Comparison of ENCODE assay signal across 8 mouse cellular contexts in the genomic region with DNA sequence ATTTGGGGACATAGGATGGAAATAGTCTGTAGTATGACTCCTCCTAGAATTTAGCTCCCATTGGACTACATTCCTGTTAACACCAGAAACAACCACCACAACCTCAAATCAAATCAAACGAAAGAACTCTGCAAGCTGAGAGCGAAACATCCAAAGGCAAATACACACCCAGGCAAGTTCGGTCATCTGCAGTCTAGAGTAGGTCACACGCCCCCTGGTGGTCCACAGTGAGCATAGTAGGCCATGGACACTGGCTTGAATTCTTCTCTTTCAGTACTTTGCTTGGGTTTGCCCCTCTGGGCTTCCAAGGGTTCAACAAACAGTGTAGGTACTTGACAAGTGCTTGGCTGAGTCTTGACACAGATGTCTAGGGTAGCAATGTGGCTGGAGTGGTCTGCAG. TPM values are rescaled to one million over a fixed set of nuclear protein-coding genes. Genes with fewer than 3 reads are reported as not detected.
A peak's percentile ranks its signal among the peaks of the same experiment; 100 is the strongest.
DNase-seq lines count a peak whose midpoint lies in the region; ATAC-seq and TF ChIP-seq lines count a peak whose summit lies in the region.

No protein-coding gene starts in this region.

- no peaks in the 10 kb centered on the region for H3K36me3 ChIP-seq in ES-E14 (ENCODE audit: control insufficient read depth, insufficient read depth, low read length, poor library complexity, severe bottlenecking)
- H3K36me3 ChIP-seq in forebrain, embryonic 12.5 days (replicated peaks): no peaks in the 10 kb centered on the region
- H3K36me3 ChIP-seq in heart, postnatal 0 days (replicated peaks; ENCODE audit: control insufficient read depth, insufficient read depth, low read length): no peaks in the 10 kb centered on the region
- H3K36me3 ChIP-seq in lung, embryonic 15.5 days: no peaks in the 10 kb centered on the region

- ATAC-seq in forebrain, embryonic 12.5 days (ENCODE audit: low FRiP score): 0 out of 2 replicates have a peak, but pooled peaks have one; percentile 50
- peak; percentile 45; the same call in 1 of the 2 replicates for ATAC-seq in heart, postnatal 0 days (ENCODE audit: insufficient read depth, low read depth)
- ATAC-seq in lung, embryonic 15.5 days (ENCODE audit: borderline replicate concordance, extremely low read depth, low FRiP score, low TSS enrichment): 0 out of 2 replicates have a peak, but pooled peaks have one; percentile 24

- peak overlapping the region; percentile 24; the same call in 1 of the 2 replicates for H3K4me2 ChIP-seq in forebrain, embryonic 12.5 days
- peak overlapping the region; percentile 45 for H3K4me2 ChIP-seq in heart, postnatal 0 days (ENCODE audit: low read depth, low read length)
- H3K4me2 ChIP-seq in lung, embryonic 15.5 days: peak overlapping the region; percentile 37

- peaks cover 0 to 7% of the 10 kb centered on the region in 2 experiments; a peak in 1 of 4 replicates for H3K4me1 ChIP-seq in ES-E14 (ENCODE audit: control insufficient read depth in 2 of 2, insufficient read depth in 2 of 2, low read length in 2 of 2, poor library complexity in 1 of 2)
- peaks cover 5% of the 10 kb centered on the region for H3K4me1 ChIP-seq in forebrain, embryonic 12.5 days
- 0 out of 2 replicates have a peak, but pooled peaks cover 4% of the 10 kb centered on the region for H3K4me1 ChIP-seq in heart, postnatal 0 days (ENCODE audit: control insufficient read depth, insufficient read depth)
- H3K4me1 ChIP-seq in lung, embryonic 15.5 days: peaks cover 6% of the 10 kb centered on the region; the same call in 1 of the 2 replicates

- no peaks in the 10 kb centered on the region for H3K27me3 ChIP-seq in forebrain, embryonic 12.5 days
- H3K27me3 ChIP-seq in heart, postnatal 0 days (ENCODE audit: control insufficient read depth, insufficient read depth, low read length): no peaks in the 10 kb centered on the region
- H3K27me3 ChIP-seq in lung, embryonic 15.5 days: no peaks in the 10 kb centered on the region

- no peak overlapping the region for H3K9ac ChIP-seq in ES-E14 (ENCODE audit: insufficient read depth, low read depth, low read length, poor library complexity, severe bottlenecking)
- no peak overlapping the region for H3K9ac ChIP-seq in forebrain, embryonic 12.5 days
- H3K9ac ChIP-seq in heart, postnatal 0 days (replicated peaks; ENCODE audit: low read depth, low read length): no peak overlapping the region
- H3K9ac ChIP-seq in lung, embryonic 15.5 days: no peak overlapping the region

- TF ChIP-seq EP300 in heart, postnatal 0 days (IDR thresholded peaks at IDR 0.05; ENCODE audit: low read depth): no peak

- no peak overlapping the region for H3K27ac ChIP-seq in ES-E14 (ENCODE audit: insufficient read depth, low read depth, low read length, poor library complexity, severe bottlenecking)
- H3K27ac ChIP-seq in forebrain, embryonic 12.5 days: no peak overlapping the region
- no peak overlapping the region for H3K27ac ChIP-seq in heart, postnatal 0 days (ENCODE audit: low read depth)
- H3K27ac ChIP-seq in layer of hippocampus, adult 2 months: no peak overlapping the region
- no peak overlapping the region for H3K27ac ChIP-seq in lung, embryonic 15.5 days

- in situ Hi-C loops in ES-E14 (cut with MboI; ENCODE audit: low sequenced_read_pairs in 2 of 2, unreplicated experiment in 2 of 2): loop anchor here in 1 of 2 experiments (25.0 kb wide), 1 partner anchor 335 kb away; no protein-coding TSS in a partner anchor

- no peaks in the 10 kb centered on the region for H3K9me3 ChIP-seq in ES-E14 (ENCODE audit: control insufficient read depth, insufficient read depth, low read depth, low read length)
- H3K9me3 ChIP-seq in forebrain, embryonic 12.5 days: no peaks in the 10 kb centered on the region
- H3K9me3 ChIP-seq in heart, postnatal 0 days (replicated peaks; ENCODE audit: control insufficient read depth, low read length): no peaks in the 10 kb centered on the region
- H3K9me3 ChIP-seq in lung, embryonic 15.5 days: no peaks in the 10 kb centered on the region

- 19% methylated on average over 4 of the region's 4 CpGs for WGBS in forebrain, embryonic 12.5 days
- WGBS in heart, postnatal 0 days: 16% methylated on average over 4 of the region's 4 CpGs
- 18% methylated on average over 4 of the region's 4 CpGs for WGBS in lung, embryonic 15.5 days

- TF ChIP-seq CTCF in heart, postnatal 0 days (IDR thresholded peaks at IDR 0.05; ENCODE audit: low read depth): peak; percentile 90
- TF ChIP-seq CTCF in layer of hippocampus, adult 2 months (conservative IDR thresholded peaks at IDR 0.05): peak; percentile 91

- DNase-seq in ES-E14 (ENCODE audit: low read depth, low spot score): peak; percentile 60
- DNase-seq in c-Kit-positive CD71-positive TER-119-positive erythroid progenitor cells, embryonic 14.5 days (ENCODE audit: low spot score): peak; percentile 76
- peak; percentile 41 for DNase-seq in heart, postnatal 0 days (ENCODE audit: low spot score)
- peak; percentile 55 to 72 for DNase-seq in layer of hippocampus, adult 2 months (ENCODE audit: low spot score in 2 of 2)
- peak; percentile 21 for DNase-seq in ovary, adult 18-20 months (ENCODE audit: low spot score)
- peak; percentile 73 for DNase-seq in thymus, postnatal 25 days

- H3K4me3 ChIP-seq in ES-E14 (ENCODE audit: insufficient read depth in 1 of 2, low read depth in 1 of 2, low read length in 2 of 2, poor library complexity in 1 of 2, severe bottlenecking in 1 of 2): no peak overlapping the region
- H3K4me3 ChIP-seq in forebrain, embryonic 12.5 days (replicated peaks): no peak overlapping the region
- peak overlapping the region; percentile 15 for H3K4me3 ChIP-seq in heart, postnatal 0 days (ENCODE audit: low read depth, low read length)
- H3K4me3 ChIP-seq in layer of hippocampus, adult 2 months: peak overlapping the region; percentile 35; the same call in 1 of the 2 replicates
- no peak overlapping the region for H3K4me3 ChIP-seq in lung, embryonic 15.5 days

TF ChIP-seq in ES-E14, 5 proteins besides CTCF, POLR2A, EP300 and RAD21:
- TF ChIP-seq MAFK (IDR thresholded peaks at IDR 0.05; ENCODE audit: insufficient read depth, low read depth, low read length): 0 out of 2 replicates have a peak, but pooled peaks have one; percentile 18
- TF ChIP-seq HCFC1 (IDR thresholded peaks at IDR 0.05; ENCODE audit: borderline replicate concordance, insufficient read depth, low read length): no peak
- peak; percentile 85 for TF ChIP-seq ZNF384 (IDR thresholded peaks at IDR 0.05; ENCODE audit: low read depth, low read length)
- TF ChIP-seq ZC3H11A (IDR thresholded peaks at IDR 0.05; ENCODE audit: borderline replicate concordance, low read depth, low read length): peak; percentile 83; the same call in 1 of the 2 replicates
TF ChIP-seq in ES-E14: peak in this region for 3.

RNA-seq across cellular contexts. Expression of a gene that starts 6.4 kb away (rescaled TPM):
- total RNA-seq in ES-E14 (2012; rRNA removed): not detected in 2 replicates
- polyA plus RNA-seq in forebrain, embryonic 12.5 days (2016; fragmentation: Nextera tagmentation; extraction: Ambion mirVana): 0.10 TPM in 1 of 2 replicates, not detected in the other
- 0.12 and 0.38 TPM in 2 replicates for total RNA-seq in heart, postnatal 0 days (2014; rRNA removed; ENCODE audit: low replicate concordance)
- polyA plus RNA-seq in heart, postnatal 0 days (2015; fragmentation: Nextera tagmentation; extraction: Ambion mirVana): not detected in 2 replicates
- not detected for total RNA-seq in layer of hippocampus, adult 2 months (2021)
- 0.34 and 1.5 TPM in 2 replicates for polyA plus RNA-seq in lung, embryonic 15.5 days (2015; fragmentation: Nextera tagmentation; extraction: Ambion mirVana)

RNA-seq across cellular contexts. Expression of a gene that starts 53.4 kb away (rescaled TPM):
- total RNA-seq in ES-E14 (2012; rRNA removed): 31.7 and 34.7 TPM in 2 replicates
- 52.6 and 54.1 TPM in 2 replicates for polyA plus RNA-seq in forebrain, embryonic 12.5 days (2016; fragmentation: Nextera tagmentation; extraction: Ambion mirVana)
- 19.6 and 25.0 TPM in 2 replicates for total RNA-seq in heart, postnatal 0 days (2014; rRNA removed; ENCODE audit: low replicate concordance)
- 31.6 and 36.0 TPM in 2 replicates for polyA plus RNA-seq in heart, postnatal 0 days (2015; fragmentation: Nextera tagmentation; extraction: Ambion mirVana)
- total RNA-seq in layer of hippocampus, adult 2 months (2021): 10 to 100 TPM; 72.4 to 73.8 TPM
- polyA plus RNA-seq in lung, embryonic 15.5 days (2015; fragmentation: Nextera tagmentation; extraction: Ambion mirVana): 44.3 and 46.1 TPM in 2 replicates

Comparison
In these comparisons a context has a peak if more than half of its experiments do, and no peak if none do; other contexts are left out.
1. DNase-seq: peak in every context shown above with its lines; median percentile 76 in c-Kit-positive CD71-positive TER-119-positive erythroid progenitor cells, embryonic 14.5 days; 73 in thymus, postnatal 25 days; 64 in layer of hippocampus, adult 2 months; 60 in ES-E14; 41 in heart, postnatal 0 days; 21 in ovary, adult 18-20 months.
2. H3K4me3 ChIP-seq: peak in heart, postnatal 0 days (single experiment) and layer of hippocampus, adult 2 months (single experiment); none in ES-E14 (0 of 2), forebrain, embryonic 12.5 days (single experiment) and lung, embryonic 15.5 days (single experiment).
3. Peak in every context shown above with its lines, with median percentiles within 50 percentile points of each other: ATAC-seq and H3K4me2 ChIP-seq.